Mouse (Mus musculus) heart, postnatal 10 days (tissue): ENCODE measurements around the gene Hip1. TPM values are rescaled to one million over a fixed set of nuclear protein-coding genes. Genes with fewer than 3 reads are reported as not detected.

Experiments
- DNase-seq, 2 experiments: peaks; one replicate each; pipeline ENCODE4 v3.0.0; 2021
- intact Hi-C: fragments of 180-260 bp; cut with DNase I; formaldehyde crosslinking; loops from one replicate; pipeline ENCODE4 v1.15.1; 2025
- total RNA-seq, 2 experiments: library from RNA; stranded (reverse); gene quantifications; 2 replicates each; pipeline ENCODE4 v1.2.3; 2021

Gene Hip1
- total RNA-seq: 10 to 100 TPM; 43.3 to 51.8 TPM

DNA sequence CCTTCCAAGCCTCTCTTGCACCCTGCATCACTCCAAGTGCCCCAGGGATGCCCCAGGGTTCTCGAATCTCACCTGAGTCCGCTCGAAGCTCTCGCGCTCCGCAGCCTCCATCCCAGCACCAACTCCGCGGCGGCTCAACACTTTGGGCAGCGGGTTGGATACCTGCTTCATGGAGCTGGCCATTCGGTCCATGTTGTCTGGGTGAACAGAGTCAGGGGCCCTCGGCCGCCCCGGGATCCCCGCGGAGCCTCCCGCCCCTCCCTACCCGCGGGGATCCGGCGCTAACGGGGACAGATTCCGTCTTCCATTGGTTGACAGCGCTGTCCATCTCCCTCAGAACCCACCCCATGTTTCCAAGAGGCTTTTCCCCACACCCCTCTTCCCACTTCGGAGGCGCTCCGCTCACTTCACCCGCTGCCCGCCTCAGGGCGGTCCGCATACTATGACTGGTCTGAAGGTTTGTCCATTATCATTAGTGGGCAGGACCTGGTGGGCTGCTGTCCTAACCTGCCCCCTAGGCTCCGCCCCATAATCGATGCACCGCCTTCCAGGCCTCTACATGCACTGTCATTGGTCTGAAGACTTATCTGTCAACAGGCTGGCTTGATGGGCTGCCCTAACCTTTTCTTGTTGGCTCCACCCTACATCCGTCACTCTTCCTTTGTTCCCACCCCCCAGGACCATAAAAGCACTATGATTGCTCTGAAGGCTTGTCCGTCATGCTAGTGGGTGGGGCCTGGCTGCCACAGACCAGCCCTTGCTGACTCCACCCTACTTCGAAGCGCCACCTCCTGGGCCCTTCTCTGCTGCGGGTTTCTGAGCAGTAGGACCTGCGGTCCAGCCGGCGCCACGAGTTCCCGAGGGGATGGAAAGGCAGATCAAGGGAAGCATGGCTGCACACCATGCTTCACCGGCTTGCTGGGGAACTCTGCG lies at the start of gene Hip1:
Gene Hip1 (minus strand): TSS at position 256 of the 933 bp plus-strand sequence.
- peak; percentile 100 for DNase-seq
- intact Hi-C loops: loop anchor here (5.0 kb wide), 1 partner anchor 143 kb away; no protein-coding TSS in a partner anchor

DNA sequence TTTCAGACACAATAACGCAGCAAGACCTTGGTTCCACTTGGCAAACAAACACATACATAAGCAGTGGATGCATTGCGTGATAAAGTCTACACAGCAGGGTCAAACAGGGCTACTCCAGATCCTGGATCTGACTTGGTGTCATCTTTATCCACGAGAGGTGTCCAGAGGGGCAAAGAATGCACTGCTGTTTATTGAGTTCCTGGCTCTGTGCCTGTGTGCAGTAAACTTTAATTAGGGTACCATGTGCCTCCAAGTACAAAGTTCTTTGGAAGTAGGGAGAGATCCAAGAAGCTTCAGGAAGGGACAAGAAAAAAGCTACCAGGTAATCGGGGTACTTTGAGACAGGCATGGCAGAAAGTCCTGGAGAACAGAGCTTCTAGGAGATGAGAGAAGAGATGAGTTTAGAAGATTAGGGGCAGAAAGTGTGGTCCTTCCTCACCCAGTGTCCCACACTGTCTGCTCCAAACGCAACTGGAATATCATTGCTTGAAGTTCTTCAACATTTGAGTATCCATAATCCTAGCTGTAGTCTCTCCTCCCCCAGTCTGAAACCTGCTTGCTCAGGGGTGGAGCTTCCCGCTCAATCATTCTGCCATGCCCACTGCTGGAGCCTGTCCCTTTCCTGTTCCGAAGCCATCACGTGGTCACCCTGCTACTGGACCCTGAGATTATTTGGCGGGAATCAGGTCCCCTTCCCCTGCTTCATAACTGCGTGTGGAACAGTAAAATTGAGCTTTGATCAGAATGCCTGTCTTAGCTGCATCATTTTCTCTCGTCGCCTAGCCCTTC lies 45.3 kb upstream of the Hip1 start:
- no peak for DNase-seq
- intact Hi-C loops: no loop called here

DNA sequence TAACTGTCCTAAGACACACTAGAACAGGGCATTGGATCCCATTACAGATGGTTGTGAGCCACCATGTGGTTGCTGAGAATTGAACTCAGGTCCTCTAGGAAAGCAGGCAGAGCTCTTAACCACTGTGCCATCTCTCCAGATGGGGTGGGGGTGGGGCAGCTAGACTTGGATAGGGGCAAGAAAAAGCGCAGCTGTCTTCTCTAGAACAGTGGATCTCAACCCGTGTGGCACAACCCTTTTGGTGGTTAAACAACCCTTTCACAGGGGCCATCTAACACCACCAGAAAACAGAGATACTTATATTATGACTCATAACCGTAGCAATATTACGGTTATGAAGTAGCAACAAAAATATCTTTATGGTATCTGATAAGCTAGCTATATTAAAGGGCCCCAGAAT lies 42.8 kb upstream of the Hip1 start:
- DNase-seq: no peak
- intact Hi-C loops: no loop called here

GRCm38 (mm10) chr5:135585691-135586090 lies 40.8 kb upstream of the Hip1 start:
- intact Hi-C loops: no loop called here

GRCm38 (mm10) chr5:135582330-135582729 lies 37.4 kb upstream of the Hip1 start:
- intact Hi-C loops: no loop called here
- no peak for DNase-seq

More at GRCm38 (mm10) chr5:135585691-135586090, 40.8 kb upstream of the Hip1 start:
- no peak for DNase-seq

DNA sequence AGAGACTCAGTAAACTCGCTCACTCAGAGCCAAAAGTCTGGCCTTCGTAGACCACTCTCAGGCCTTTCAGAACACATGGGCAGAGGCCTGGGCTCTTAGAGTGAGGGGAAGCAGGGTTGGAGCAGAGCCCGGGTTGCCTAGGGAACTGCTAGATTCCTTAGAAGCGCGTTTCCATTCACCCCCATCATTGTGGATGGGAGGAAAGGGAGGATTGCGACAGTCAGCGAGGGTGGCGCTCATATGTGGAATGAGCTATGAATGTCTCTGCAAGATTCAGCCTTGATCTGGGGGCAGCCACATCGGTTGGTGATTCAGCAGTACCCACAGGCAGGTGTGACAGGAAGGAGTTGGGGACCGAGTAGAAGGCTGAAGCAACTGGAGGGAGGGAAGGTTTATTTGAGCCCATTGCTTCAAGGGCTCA lies 34.4 kb upstream of the Hip1 start:
- intact Hi-C loops: no loop called here
- DNase-seq: no peak

DNA sequence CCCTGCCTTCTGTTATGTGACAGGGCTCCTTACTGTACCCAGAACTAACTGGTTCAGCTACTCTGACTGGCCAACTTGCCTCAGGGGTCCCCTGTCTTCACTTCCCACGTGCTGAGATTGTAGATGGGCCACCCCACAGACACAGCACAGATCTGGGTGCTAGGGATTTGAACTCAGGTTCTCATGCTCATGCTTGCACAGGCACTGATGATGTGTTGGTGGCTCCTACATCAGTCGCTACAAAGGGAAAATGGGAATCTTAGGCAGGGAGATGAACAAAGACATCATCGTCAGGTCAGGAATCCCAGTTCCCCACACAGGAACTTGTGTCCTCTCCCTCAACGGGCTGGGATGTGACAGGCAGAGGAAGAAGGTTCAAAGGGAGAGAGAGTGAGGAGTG lies 31.1 kb upstream of the Hip1 start:
- no peak for DNase-seq
- intact Hi-C loops: no loop called here

DNA sequence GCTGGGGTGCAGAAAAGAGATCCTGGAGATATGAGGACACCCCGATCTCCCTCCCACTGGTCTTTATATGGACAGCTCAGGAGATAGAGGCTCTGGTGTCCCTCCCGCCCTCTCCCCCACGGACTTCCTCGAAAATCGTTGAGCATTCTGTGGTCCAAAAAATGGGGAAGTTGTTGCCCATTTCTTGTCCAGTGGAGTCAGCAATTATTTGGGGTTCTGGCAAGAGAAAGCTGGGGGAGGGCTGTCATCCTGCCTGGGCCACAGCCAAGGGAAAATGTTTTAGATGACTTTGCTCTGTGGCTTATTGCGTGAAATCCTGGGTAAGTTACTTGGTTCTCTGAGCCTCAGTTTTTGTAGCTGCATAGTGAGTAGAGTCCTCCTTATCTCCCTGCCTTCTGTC lies 28.1 kb upstream of the Hip1 start, which contains the start of gene Ccl24:
Gene Ccl24 (minus strand): TSS at position 44 of the 400 bp plus-strand sequence.
- intact Hi-C loops: no loop called here
- peak; percentile 14 to 20 for DNase-seq

DNA sequence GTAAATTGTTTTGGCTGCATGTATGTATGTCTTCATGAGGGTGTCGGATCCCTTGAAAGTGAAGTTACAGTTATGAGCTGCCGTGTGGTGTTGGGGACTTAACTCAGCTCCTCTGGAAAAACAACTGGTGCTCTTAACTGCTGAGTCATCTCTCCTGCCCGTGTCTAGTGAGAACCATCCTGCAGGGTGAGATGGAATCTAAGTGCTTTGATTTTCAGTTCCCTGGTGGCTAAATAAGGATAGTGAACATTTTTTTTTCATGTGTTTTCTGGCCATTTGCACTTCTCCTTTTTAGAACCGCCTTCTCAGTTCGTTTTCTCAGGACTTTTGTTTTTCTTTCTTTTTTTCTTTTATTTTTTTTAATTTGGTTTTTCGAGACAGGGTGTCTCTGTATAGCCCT lies 23.8 kb upstream of the Hip1 start:
- intact Hi-C loops: no loop called here
- DNase-seq: no peak

- intact Hi-C loops: no loop called here
- DNase-seq: no peak
Observed at GRCm38 (mm10) chr5:135567556-135568265, 22.8 kb upstream of the Hip1 start.

- intact Hi-C loops: no loop called here
- DNase-seq: no peak
Observed at GRCm38 (mm10) chr5:135563469-135563868, 18.5 kb upstream of the Hip1 start, which contains the start of gene Ccl26. Gene Ccl26, minus strand, starts transcription at chr5:135563569.

DNA sequence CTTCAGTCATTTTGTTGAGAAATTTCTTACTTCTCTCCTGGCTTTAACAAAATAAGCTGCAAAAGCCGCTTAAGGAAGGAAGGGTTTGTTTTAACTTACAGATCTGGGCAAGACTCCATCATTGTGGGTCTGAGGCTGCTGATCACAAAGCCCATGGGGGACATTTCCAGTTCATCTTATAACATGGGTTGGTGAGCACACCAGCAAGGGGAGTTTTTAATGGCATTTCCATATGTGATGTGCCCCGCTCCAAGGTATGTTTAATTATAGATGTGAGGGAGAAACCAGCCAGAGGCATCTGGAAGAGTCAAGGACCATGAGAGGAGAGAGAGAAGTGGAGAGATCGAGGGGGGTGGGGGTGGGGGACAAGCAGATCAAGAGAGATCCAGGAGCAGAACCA lies 12.8 kb upstream of the Hip1 start:
- intact Hi-C loops: no loop called here
- no peak for DNase-seq

- peak; percentile 16 to 26 for DNase-seq
- intact Hi-C loops: no loop called here
Observed at GRCm38 (mm10) chr5:135557051-135557450, 12.1 kb upstream of the Hip1 start.

- DNase-seq: no peak
- intact Hi-C loops: no loop called here
Observed at GRCm38 (mm10) chr5:135556259-135556658, 11.3 kb upstream of the Hip1 start.

DNA sequence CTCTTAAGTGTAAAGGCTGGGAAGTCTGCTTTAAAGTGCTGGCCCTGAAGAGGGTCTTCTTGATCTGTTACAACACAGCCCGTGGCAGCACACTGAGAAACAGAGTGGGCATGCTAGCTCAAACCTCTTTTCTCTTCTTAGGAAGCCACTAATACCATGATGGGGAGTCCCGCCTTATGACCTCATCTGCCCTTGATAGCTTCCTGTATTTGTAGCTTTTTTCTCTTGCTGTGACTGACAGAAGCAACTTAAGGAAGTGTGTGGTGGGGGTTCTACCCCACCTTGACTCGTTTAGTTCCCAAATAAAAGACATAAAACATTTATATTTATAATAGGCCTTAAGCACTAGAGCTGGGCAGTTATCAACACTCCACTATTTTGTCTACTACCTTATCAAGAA lies 6.7 kb upstream of the Hip1 start:
- intact Hi-C loops: loop anchor here (1.0 kb wide), 1 partner anchor 65 kb away; no protein-coding TSS in a partner anchor
- DNase-seq: no peak

DNA sequence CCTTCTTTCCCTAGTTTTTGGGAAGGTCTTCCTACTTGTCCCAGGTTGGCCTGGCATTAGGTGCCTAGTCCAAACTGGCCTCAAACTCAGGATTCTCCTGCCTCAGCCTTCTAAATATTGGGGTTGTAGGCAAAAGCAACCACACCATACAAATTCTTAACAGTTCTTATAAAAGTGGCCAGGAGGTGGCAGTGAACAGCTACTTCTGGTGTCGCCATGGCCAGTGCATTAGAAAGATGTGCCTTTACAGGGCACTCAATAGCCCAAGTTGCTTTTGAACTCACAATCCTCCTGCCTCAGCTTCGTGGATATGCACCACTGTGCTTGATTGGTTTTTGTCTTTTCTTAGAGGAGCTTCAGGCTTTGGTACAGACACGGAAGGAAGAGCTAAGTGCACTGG lies 6.0 kb upstream of the Hip1 start:
- intact Hi-C loops: loop anchor here (1.0 kb wide), 1 partner anchor 65 kb away; no protein-coding TSS in a partner anchor

DNA sequence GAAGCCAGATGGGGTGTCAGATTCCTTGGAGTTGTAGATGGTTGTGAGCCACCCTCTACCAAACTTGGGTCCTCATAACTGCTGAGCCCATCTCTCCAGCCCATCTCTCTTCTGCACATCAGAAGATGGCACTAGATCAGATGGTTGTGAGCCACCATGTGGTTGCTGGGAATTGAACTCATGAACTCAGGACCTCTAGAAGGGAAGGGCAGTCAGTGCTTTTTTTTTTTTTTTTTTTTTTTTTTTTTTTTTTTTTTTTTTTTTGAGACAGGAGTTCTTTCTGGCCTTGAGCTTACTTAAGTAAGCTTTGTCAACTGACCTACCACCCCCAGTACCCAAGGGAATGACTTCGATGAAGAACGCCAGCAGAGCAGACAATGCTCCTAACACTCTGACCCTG lies 3.1 kb upstream of the Hip1 start:
- intact Hi-C loops: loop anchor here (5.0 kb wide), 1 partner anchor 146 kb away; no protein-coding TSS in a partner anchor
- no peak for DNase-seq

More for the DNA sequence above, 6.0 kb upstream of the Hip1 start:
- peak; percentile 39 to 53 for DNase-seq

- DNase-seq: peak; percentile 55 to 63
- intact Hi-C loops: no loop called here
Observed at GRCm38 (mm10) chr5:135544032-135544558, 825 bp downstream of the Hip1 start.

GRCm38 (mm10) chr5:135537794-135538214 lies 7.1 kb downstream of the Hip1 start:
- intact Hi-C loops: no loop called here
- peak in 1 of 2 experiments; percentile 8 for DNase-seq

DNA sequence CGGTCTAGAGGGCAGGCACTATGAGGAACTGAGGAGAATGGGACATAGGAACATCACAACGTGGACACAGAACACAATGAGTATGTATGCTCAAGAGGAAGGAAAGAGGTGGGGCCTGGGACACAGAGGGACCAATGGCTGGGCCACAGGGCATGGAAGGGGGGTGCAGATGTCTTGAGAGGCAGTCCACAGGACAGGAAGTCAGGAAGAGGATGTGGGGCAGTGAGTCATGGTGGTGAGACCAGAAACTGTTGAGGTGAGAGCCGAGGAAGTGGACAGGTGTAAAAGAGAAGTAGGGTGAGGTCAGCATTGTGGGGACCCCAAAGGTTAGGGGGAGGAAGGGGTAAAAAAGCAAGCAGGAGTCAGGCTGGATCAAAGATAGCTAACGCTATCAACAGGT lies 7.6 kb downstream of the Hip1 start:
- intact Hi-C loops: no loop called here
- DNase-seq: peak in 1 of 2 experiments; percentile 35
